In genomic region chr19:10391995-10392394, GRCm38 (mm10) we compare ENCODE assay signal across 8 mouse cellular contexts. TPM values are rescaled to one million over a fixed set of nuclear protein-coding genes. Genes with fewer than 3 reads are reported as not detected.
DNase-seq lines count a peak whose midpoint lies in the region; ATAC-seq and TF ChIP-seq lines count a peak whose summit lies in the region.
"Had no signal": no experiment of that assay in that cellular context is flagged by ENCODE, and none has a peak within 500 bp of the region (broad histone marks: within the 10 kb centered on the region; RNA-seq: fewer than 3 reads in every experiment).

No protein-coding gene starts in this region.

- no peak for TF ChIP-seq POLR2A in cerebellum, adult 2 months (IDR thresholded peaks at IDR 0.05; ENCODE audit: borderline replicate concordance, insufficient read depth, low read length)

- intact Hi-C loops in heart, postnatal 14 days (cut with DNase I) = loop anchor here (5.0 kb wide), 2 partner anchors 90 to 135 kb away; partner anchors contain the start of gene Ppp1r32

- H3K4me1 ChIP-seq in midbrain, embryonic 10.5 days = peaks cover 65% of the 10 kb centered on the region
- H3K4me1 ChIP-seq in midbrain, embryonic 11.5 days (ENCODE audit: control insufficient read depth, insufficient read depth, low read length) = peaks cover 14% of the 10 kb centered on the region
- peaks cover 41% of the 10 kb centered on the region for H3K4me1 ChIP-seq in cerebellum, adult 2 months (ENCODE audit: control insufficient read depth, insufficient read depth, low read length)
- H3K4me1 ChIP-seq in stomach, postnatal 0 days (replicated peaks; ENCODE audit: control insufficient read depth, insufficient read depth) = no peaks in the 10 kb centered on the region

- no peak for ATAC-seq in midbrain, embryonic 11.5 days (ENCODE audit: low FRiP score)
- ATAC-seq in stomach, postnatal 0 days (ENCODE audit: low FRiP score, low TSS enrichment) = no peak
- no peak for ATAC-seq in megakaryocyte-erythroid progenitor cell, adult 5-6 weeks (replicated peaks; ENCODE audit: low FRiP score, low TSS enrichment, poor library complexity, severe bottlenecking)

- no peak overlapping the region for H3K4me3 ChIP-seq in midbrain, embryonic 10.5 days
- no peak overlapping the region for H3K4me3 ChIP-seq in midbrain, embryonic 11.5 days (ENCODE audit: low read depth, low read length)
- H3K4me3 ChIP-seq in cerebellum, adult 2 months (replicated peaks; ENCODE audit: insufficient read depth, low read depth, low read length) = no peak overlapping the region
- H3K4me3 ChIP-seq in stomach, postnatal 0 days (ENCODE audit: low read depth, low read length) = no peak overlapping the region
- H3K4me3 ChIP-seq: neural tube, embryonic 13.5 days had no signal

- H3K9me3 ChIP-seq in midbrain, embryonic 10.5 days (replicated peaks) = no peaks in the 10 kb centered on the region
- H3K9me3 ChIP-seq in midbrain, embryonic 11.5 days (ENCODE audit: control insufficient read depth, low read length) = no peaks in the 10 kb centered on the region
- no peaks in the 10 kb centered on the region for H3K9me3 ChIP-seq in stomach, postnatal 0 days (ENCODE audit: control insufficient read depth, low read length)
- H3K9me3 ChIP-seq: neural tube, embryonic 13.5 days had no signal

- peaks cover 49% of the 10 kb centered on the region for H3K27me3 ChIP-seq in midbrain, embryonic 10.5 days (ENCODE audit: low read depth, poor library complexity, severe bottlenecking)
- peaks cover 9% of the 10 kb centered on the region for H3K27me3 ChIP-seq in midbrain, embryonic 11.5 days (ENCODE audit: control insufficient read depth, insufficient read depth, low read length)
- H3K27me3 ChIP-seq in cerebellum, adult 2 months (ENCODE audit: control insufficient read depth, insufficient read depth, low read length) = no peaks in the 10 kb centered on the region
- no peaks in the 10 kb centered on the region; the same call in 1 of the 2 replicates for H3K27me3 ChIP-seq in stomach, postnatal 0 days (ENCODE audit: control insufficient read depth, insufficient read depth, low read length)

- no peak overlapping the region for H3K27ac ChIP-seq in midbrain, embryonic 10.5 days (replicated peaks)
- no peak overlapping the region for H3K27ac ChIP-seq in midbrain, embryonic 11.5 days (ENCODE audit: low read depth, low read length)
- no peak overlapping the region for H3K27ac ChIP-seq in cerebellum, adult 2 months (ENCODE audit: insufficient read depth, low read length)
- H3K27ac ChIP-seq in stomach, postnatal 0 days (replicated peaks) = no peak overlapping the region
- H3K27ac ChIP-seq: neural tube, embryonic 13.5 days had no signal

- no peak overlapping the region for H3K4me2 ChIP-seq in midbrain, embryonic 11.5 days
- no peak overlapping the region for H3K4me2 ChIP-seq in stomach, postnatal 0 days (replicated peaks; ENCODE audit: low read depth)
- H3K4me2 ChIP-seq: neural tube, embryonic 13.5 days had no signal

- DNase-seq in midbrain, embryonic 10.5 days (ENCODE audit: low spot score) = peak; percentile 53
- DNase-seq in midbrain, embryonic 11.5 days (ENCODE audit: low spot score, missing footprints) = no peak
- peak; percentile 73 to 79 for DNase-seq in cerebellum, adult 2 months
- peak; percentile 58 to 66 for DNase-seq in heart, postnatal 14 days
- peak; percentile 61 for DNase-seq in stomach, postnatal 0 days (ENCODE audit: low spot score)
- no peak for DNase-seq in right cerebral cortex, adult 18-20 months

- TF ChIP-seq EP300 in stomach, postnatal 0 days (optimal IDR thresholded peaks at IDR 0.05) = no peak

- no peak overlapping the region for H3K9ac ChIP-seq in midbrain, embryonic 11.5 days (ENCODE audit: low read length)
- no peak overlapping the region for H3K9ac ChIP-seq in stomach, postnatal 0 days (ENCODE audit: low read length)
- H3K9ac ChIP-seq: neural tube, embryonic 13.5 days had no signal

- 19% methylated on average over 3 of the region's 3 CpGs for WGBS in midbrain, embryonic 10.5 days
- 26% methylated on average over 3 of the region's 3 CpGs for WGBS in midbrain, embryonic 11.5 days
- WGBS in cerebellum, adult 2 months = 14% methylated on average over 3 of the region's 3 CpGs
- WGBS in stomach, postnatal 0 days = 28% methylated on average over 3 of the region's 3 CpGs

- H3K36me3 ChIP-seq in midbrain, embryonic 10.5 days = no peaks in the 10 kb centered on the region
- H3K36me3 ChIP-seq in midbrain, embryonic 11.5 days (ENCODE audit: control insufficient read depth, insufficient read depth, low read length) = no peaks in the 10 kb centered on the region
- no peaks in the 10 kb centered on the region for H3K36me3 ChIP-seq in stomach, postnatal 0 days (ENCODE audit: control insufficient read depth, insufficient read depth, low read length)
- H3K36me3 ChIP-seq: neural tube, embryonic 13.5 days had no signal

- peak; percentile 90 for TF ChIP-seq CTCF in cerebellum, adult 2 months (IDR thresholded peaks at IDR 0.05; ENCODE audit: borderline replicate concordance, insufficient read depth, low read depth, low read length)
- TF ChIP-seq CTCF in stomach, postnatal 0 days (IDR thresholded peaks at IDR 0.05; ENCODE audit: low read depth) = peak; percentile 81

RNA-seq across cellular contexts. Expression of gene Syt7, which starts 3.1 kb away (rescaled TPM):
- 1.6 and 2.2 TPM in 2 replicates for polyA plus RNA-seq in midbrain, embryonic 10.5 days (2016; fragmentation: Nextera tagmentation; extraction: Ambion mirVana)
- 3.0 and 3.9 TPM in 2 replicates for polyA plus RNA-seq in midbrain, embryonic 11.5 days (2014; fragmentation: Nextera tagmentation; extraction: Ambion mirVana)
- polyA plus RNA-seq in cerebellum, adult 2 months (2012; rRNA removed) = 173 and 187 TPM in 2 replicates
- total RNA-seq in heart, postnatal 14 days (2021) = 10 to 100 TPM; 35.0 to 39.4 TPM
- polyA plus RNA-seq in stomach, postnatal 0 days (2015; fragmentation: Nextera tagmentation; extraction: Ambion mirVana) = 2.7 and 4.3 TPM in 2 replicates
- not detected in 2 replicates for total RNA-seq in megakaryocyte-erythroid progenitor cell, adult 5-6 weeks (2014; fragmentation: Nextera tagmentation)
- total RNA-seq in megakaryocyte-erythroid progenitor cell, adult 5-6 weeks (2017) = not detected in 2 replicates

Comparison
In these comparisons a context has a peak if more than half of its experiments do, and no peak if none do; other contexts are left out.
1. DNase-seq: peak in midbrain, embryonic 10.5 days (single experiment), cerebellum, adult 2 months (2 of 2), heart, postnatal 14 days (2 of 2) and stomach, postnatal 0 days (single experiment); none in midbrain, embryonic 11.5 days (single experiment) and right cerebral cortex, adult 18-20 months (single experiment).
2. RNA of gene Syt7, which starts 3.1 kb away (polyA plus RNA-seq): 173 to 187 TPM in cerebellum, adult 2 months; 3.0 to 3.9 TPM in midbrain, embryonic 11.5 days, 2.7 to 4.3 TPM in stomach, postnatal 0 days and 1.6 to 2.2 TPM in midbrain, embryonic 10.5 days; every median in the first group is over 10 times any median in the second.